Mouse (Mus musculus) lung, postnatal 0 days (tissue): ENCODE measurements around the gene Pgbd1.

Experiments used
- CTCF ChIP-seq: IDR thresholded peaks from 2 replicates; pipeline ENCODE4 v1.5.1; 2016; ENCODE audit warnings: antibody characterized with exemption, mild to moderate bottlenecking
- EP300 ChIP-seq: IDR thresholded peaks from 2 replicates; pipeline ENCODE4 v1.6.1; 2016; ENCODE audit warnings: antibody characterized with exemption, mild to moderate bottlenecking, control low read depth

DNA sequence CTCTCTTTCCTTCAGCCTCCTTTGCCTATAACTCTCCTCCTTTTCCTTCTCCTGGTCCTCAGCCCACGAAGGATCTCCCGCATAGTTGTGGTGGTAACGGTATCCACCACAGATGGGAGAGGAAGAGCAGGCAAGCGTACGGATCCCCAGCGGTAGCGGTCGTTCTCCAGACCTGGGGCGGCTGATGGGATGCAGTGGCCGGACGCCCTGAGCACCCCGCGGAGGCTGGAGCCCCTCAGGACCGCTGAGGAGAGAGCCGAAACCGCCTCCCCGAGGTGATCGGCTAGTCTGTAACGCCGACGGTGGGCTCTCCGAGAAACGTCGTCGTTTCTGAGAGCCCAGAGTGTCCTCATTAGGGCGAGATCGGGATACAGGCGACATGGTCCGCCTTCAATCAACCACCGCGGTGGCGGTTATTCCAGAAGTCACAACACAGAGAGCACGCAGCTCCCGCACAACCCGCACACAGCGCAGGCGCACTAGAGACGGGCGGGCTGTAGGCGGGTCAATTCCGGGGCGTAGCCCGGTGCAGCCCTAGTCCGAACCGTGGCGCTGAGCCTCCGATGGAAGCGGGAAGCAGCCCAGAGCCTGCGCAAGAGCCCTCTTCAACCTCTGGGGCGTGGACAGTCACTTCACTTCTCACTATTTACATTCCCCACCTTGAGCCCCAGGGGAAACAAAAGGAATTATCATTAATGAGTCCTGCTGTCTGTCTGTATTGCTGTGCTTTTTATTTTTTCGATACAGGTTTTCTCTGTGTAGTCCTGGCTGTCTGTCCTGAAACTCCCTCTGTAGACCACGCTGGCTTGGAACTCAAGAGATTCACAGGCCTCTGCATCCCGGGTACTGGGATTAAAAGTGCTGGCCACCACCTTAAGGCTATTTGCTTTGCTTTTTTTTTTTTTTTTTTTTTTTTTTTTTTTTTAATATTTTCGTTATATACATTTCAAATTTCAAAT is 27.5 kb upstream of the Pgbd1 start, which contains the start of gene Nkapl:
- TF ChIP-seq CTCF, result peak; percentile 12; the same call in 1 of the 2 replicates
- TF ChIP-seq EP300, result peak; percentile 42; the same call in 1 of the 2 replicates
